Mouse (Mus musculus) midbrain, embryonic 10.5 days (tissue): ENCODE data around the gene Fscn2. TPM values are rescaled to one million over a fixed set of nuclear protein-coding genes. Genes with fewer than 3 reads are reported as not detected.
"Not testable (repeated sequence)": the region's sequence is repeated elsewhere in the genome, so short reads cannot be mapped to it uniquely, and the experiment has no call there.

Experiments
- DNase-seq: peaks from one replicate; pipeline ENCODE4 v3.0.0-alpha.2; 2017; ENCODE audit warnings: low spot score
- H3K27ac ChIP-seq: fragments of 300-500 bp; sonication (generic); replicated peaks from 2 replicates; pipeline ENCODE4 v1.5.1; 2016; ENCODE audit warnings: mild to moderate bottlenecking
- H3K27me3 ChIP-seq: fragments of 300-500 bp; sonication (generic); 2 replicates; pipeline ENCODE4 v1.6.1; 2016; ENCODE audit warnings: low read depth, mild to moderate bottlenecking; ENCODE audit not compliant: poor library complexity, severe bottlenecking
- H3K36me3 ChIP-seq: fragments of 300-500 bp; sonication (generic); 2 replicates; pipeline ENCODE4 v1.6.1; 2016; ENCODE audit warnings: mild to moderate bottlenecking, moderate library complexity
- H3K4me1 ChIP-seq: fragments of 300-500 bp; sonication (generic); 2 replicates; pipeline ENCODE4 v1.6.1; 2016
- H3K4me3 ChIP-seq: fragments of 300-500 bp; sonication (generic); 2 replicates; pipeline ENCODE4 v1.5.1; 2016; ENCODE audit warnings: mild to moderate bottlenecking, moderate library complexity
- H3K9me3 ChIP-seq: fragments of 300-500 bp; sonication (generic); replicated peaks from 2 replicates; pipeline ENCODE4 v1.6.1; 2016; ENCODE audit warnings: mild to moderate bottlenecking
- WGBS: fragments of 180-500 bp; shearing (Covaris S2); methylation state at CpG from one replicate; pipeline ENCODE4 v1.1.7; 2016; 5-methylcytosine and 5-hydroxymethylcytosine counted together
- polyA plus RNA-seq: library from polyadenylated mRNA; unstranded; fragments of >200 nt; fragmentation: Nextera tagmentation; extraction: Ambion mirVana; gene quantifications from 2 replicates; pipeline ENCODE4 v1.2.1, GENCODE M21; 2016

Gene Fscn2
- polyA plus RNA-seq, 1 experiment from 2014 or later, result 0.62 TPM

DNA sequence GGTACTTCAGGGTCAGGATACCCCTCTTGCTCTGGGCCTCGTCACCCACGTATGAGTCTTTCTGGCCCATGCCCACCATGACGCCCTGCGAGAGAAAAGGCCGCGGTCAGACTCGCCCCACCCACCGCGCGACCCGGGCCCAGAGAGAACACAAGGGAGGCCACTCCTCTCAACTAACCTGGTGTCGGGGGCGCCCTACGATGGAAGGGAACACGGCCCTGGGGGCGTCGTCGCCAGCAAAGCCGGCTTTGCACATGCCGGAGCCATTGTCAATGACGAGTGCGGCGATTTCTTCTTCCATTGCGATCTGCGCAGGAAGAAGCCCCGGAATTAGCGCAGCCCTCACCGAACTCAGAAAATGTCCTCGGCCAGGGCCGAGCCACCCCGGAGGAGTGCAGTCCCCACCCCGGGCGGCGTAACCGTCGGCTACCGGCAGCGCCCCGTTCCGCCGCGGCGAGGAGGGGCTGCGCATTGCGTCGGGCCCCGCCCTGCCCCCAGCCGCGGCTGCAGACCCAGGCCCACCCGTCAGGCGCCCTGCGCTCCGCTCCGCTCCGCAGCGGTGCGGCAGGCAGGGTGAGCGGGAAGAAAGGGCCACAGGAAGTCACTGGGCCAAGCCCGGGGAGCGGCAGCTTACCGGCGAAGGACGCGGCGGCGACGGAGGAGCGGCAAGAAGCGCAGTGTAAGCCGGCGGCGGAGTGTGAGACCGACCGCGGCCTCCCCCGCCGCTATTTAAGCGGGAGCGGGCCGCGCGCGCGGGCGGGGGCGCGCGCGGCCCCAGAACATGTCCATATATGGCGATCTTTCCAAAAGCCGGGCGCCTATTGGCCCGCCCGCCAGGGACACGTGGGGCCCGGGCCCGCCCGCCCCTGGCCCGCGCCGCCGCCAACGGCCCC lies 13.3 kb upstream of the Fscn2 start, which contains the start of gene Actg1:
TSS of gene Actg1 (minus strand) at position 752 of the 893 bp plus-strand sequence.
- DNase-seq, result peak; percentile 89
- peaks cover 49% of the 10 kb centered on the region for H3K4me1 ChIP-seq
- 2% methylated on average over 103 of the region's 103 CpGs for WGBS

DNA sequence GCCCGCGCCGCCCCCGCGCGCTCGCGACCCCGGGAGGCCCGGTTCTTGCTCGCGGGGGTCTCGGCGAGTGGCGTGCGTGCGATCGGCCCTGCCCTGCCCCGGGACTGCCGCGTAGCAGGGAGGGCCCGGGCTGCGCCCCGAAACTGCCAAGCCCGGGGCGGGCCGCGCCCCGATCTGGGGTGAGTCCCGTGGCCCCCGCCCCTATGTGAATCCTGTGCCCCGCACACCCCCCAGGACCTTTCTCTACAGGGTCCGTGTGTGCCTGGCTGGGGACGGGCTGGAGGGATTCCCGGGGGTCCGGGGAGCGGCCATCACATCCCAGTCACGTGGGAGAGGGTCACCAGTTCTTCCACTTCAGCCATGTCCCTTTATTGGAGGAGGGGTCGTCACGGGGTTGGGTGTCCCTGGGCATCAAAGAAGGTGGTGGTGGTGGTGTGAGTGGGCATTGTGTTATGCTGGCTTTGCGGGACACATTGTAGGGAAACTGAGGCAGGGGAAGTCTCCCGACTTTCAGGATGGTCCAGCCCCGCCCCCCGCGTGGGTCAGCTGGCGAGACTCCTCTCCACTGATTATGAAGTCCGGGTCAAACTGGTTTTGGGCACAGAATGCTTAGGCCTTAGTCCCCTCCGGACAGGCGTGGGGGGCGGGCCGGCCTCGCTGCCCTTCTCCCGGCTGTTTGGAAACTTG lies 12.5 kb upstream of the Fscn2 start:
- H3K4me1 ChIP-seq, result peaks cover 57% of the 10 kb centered on the region
- H3K4me3 ChIP-seq, result peak overlapping the region; percentile 100
- WGBS, result 2% methylated on average over 42 of the region's 53 CpGs
- H3K36me3 ChIP-seq, result peaks cover 23% of the 10 kb centered on the region
- H3K9me3 ChIP-seq, result no peaks in the 10 kb centered on the region
- peaks cover 6% of the 10 kb centered on the region; the same call in 1 of the 2 replicates for H3K27me3 ChIP-seq
- H3K27ac ChIP-seq, result peak overlapping the region; percentile 100
- DNase-seq, result peak; percentile 81

More for the DNA sequence above, 13.3 kb upstream of the Fscn2 start, which contains the start of gene Actg1:
- peaks cover 23% of the 10 kb centered on the region for H3K36me3 ChIP-seq
- H3K27ac ChIP-seq, result peak within 1 kb of the TSS; percentile 100
- H3K27me3 ChIP-seq, result peaks cover 6% of the 10 kb centered on the region; the same call in 1 of the 2 replicates
- no peaks in the 10 kb centered on the region for H3K9me3 ChIP-seq
- peak within 1 kb of the TSS; percentile 100 for H3K4me3 ChIP-seq

DNA sequence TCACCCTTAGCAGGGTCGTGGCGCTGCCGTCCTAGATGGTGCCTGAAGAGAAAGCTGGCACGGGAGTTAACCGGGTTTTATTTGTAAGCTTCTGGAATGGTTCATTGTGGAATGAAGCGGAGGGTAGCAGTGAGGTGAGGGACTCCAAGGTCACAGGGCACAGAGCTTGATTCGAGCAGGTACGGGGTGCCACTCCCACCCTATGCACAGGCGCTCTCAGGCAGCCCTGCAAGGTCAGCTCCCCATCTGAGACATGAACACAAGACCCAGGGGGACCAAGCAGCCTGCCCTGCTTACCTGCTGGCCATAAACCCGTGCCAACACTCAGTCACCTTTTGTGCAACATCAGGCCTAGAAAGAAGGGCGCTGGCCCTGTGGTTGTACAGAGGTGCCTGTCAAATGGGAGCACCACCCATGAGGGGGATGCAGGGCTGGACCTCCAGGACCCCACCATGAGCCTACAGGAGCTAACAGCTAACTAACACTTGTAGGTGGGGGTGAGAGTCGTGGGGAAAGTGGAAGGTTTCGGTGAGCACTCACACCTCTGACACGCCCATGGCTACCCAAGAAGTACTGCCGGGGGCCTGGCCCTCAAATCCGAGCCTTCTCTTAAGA lies 11.9 kb upstream of the Fscn2 start:
- under 1% methylated on average over 16 of the region's 16 CpGs for WGBS
- H3K27ac ChIP-seq, result peak overlapping the region; percentile 100
- DNase-seq, result no peak

DNA sequence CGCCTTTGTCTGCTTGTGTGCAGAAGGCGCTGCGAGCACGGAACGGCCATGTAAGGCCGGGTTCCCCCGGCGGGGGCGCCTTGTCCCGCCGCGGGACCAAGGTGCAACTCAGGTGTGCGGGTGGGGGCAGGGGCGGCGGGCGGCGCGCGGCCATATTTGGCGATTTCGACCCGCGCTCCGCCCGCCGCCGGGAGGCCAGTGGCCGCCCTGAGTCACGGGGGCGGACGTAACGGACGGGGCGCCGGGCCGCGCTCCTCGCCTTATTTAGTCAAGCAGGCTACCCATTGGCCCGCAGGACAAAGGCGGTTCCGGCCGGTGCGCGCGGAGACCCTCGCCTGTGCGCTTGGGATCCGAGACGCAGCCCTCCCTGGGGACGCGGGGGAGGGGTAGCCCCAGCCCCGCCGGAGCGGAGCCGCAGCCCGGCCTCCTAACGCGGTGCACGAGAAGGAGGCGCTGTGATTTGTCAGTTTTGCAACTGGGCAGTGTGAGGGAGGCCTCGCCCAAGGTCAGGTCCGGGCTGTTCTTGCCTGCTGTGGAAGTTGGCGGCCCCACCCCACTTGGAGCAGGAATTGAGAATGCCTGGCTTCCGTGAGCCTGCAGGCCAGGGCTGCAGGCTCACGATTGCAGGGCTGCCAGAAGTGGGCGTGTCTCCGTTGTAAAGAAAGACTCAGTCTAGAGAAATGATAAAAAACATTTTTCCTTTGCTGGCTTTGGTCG lies 11.2 kb upstream of the Fscn2 start:
- H3K4me3 ChIP-seq, result peak overlapping the region; percentile 100
- peak overlapping the region; percentile 100 for H3K27ac ChIP-seq
- H3K27me3 ChIP-seq, result peaks cover 6% of the 10 kb centered on the region; the same call in 1 of the 2 replicates
- DNase-seq, result peak; percentile 96
- peaks cover 57% of the 10 kb centered on the region for H3K4me1 ChIP-seq
- H3K9me3 ChIP-seq, result no peaks in the 10 kb centered on the region
- under 1% methylated on average over 65 of the region's 68 CpGs for whole genome bisulfite sequencing
- peaks cover 17% of the 10 kb centered on the region for H3K36me3 ChIP-seq

More for the DNA sequence above, 11.9 kb upstream of the Fscn2 start:
- Histone ChIP-seq H3K36me3 (peaks cover 23% of the 10 kb centered on the region), H3K27me3 (peaks cover 6% of the 10 kb centered on the region; the same call in 1 of the 2 replicates), H3K4me1 (peaks cover 58% of the 10 kb centered on the region), H3K4me3 (peak overlapping the region; percentile 100), H3K9me3 (no peaks in the 10 kb centered on the region)

DNA sequence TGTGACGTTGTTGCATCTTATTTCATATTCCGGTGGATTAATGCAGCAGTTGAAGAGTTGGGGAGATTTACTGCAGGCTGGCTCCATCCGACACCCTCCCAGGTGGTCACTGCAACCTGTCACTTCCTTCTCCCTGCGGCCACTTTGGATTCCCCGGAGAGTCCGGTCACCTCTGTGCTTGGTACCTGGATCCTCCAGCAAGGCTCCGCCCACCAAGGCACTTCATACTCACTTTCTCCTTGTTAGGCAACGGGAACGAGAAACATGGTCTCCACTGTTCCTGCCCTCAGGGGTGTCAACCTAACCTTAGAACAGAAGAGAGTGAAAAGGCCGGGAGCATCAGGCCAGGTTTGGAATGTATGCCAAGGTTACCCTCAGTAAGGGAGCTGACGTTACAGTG lies 10.6 kb upstream of the Fscn2 start:
- H3K4me1 ChIP-seq, result peaks cover 53% of the 10 kb centered on the region
- no peaks in the 10 kb centered on the region for H3K9me3 ChIP-seq
- WGBS, result 34% methylated on average over 11 of the region's 11 CpGs
- peak overlapping the region; percentile 100 for H3K27ac ChIP-seq
- H3K27me3 ChIP-seq, result peaks cover 6% of the 10 kb centered on the region; the same call in 1 of the 2 replicates
- H3K4me3 ChIP-seq, result peak overlapping the region; percentile 100
- H3K36me3 ChIP-seq, result peaks cover 13% of the 10 kb centered on the region
- DNase-seq, result no peak

DNA sequence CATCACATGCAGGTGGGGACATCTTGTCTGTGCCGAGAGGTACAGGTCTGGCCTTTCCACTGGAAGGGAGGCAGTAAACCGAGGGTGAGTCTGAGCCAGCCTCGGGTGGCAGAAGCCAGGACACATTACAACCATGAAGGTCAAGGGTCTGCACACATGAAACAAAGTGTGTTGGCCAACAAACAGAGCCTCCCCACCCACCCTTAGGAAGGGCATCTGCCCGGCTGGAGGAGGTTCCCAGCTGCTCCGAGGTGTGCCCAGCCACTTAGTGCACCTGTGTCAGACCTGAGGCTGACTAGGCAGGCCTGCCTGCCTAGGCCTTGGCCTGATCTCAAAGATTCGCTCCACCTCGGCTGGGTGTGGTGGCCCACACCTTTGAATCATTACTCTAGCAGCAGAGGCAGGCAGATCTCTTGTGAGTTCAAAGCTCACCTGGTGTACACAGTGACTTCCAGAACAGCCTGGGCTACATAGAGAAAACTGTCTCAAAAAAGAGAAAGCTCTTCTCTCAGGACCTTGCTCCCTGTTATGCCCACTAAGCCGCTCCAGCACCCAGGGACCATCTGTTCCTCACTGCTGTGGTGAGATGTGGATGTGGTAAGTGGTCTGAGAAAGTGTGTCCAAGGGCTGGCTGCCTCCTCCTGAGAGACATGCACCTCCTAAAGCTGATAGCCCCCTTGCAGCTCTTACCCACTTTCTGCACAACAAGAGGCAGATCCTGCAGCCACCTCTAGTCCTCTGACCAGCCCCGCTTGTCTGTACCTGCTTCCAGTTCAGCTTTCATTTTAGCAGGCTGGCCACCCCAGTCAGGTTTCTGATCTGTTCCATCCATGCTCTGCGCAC lies 9.9 kb upstream of the Fscn2 start:
- Histone ChIP-seq H3K36me3 (peaks cover 11% of the 10 kb centered on the region), H3K27me3 (peaks cover 6% of the 10 kb centered on the region; the same call in 1 of the 2 replicates), H3K27ac (peak overlapping the region; percentile 100), H3K4me1 (peaks cover 50% of the 10 kb centered on the region), H3K9me3 (no peaks in the 10 kb centered on the region), H3K4me3 (peak overlapping the region; percentile 100; the same call in 1 of the 2 replicates)
- no peak for DNase-seq
- WGBS, result 91% methylated on average over 10 of the region's 10 CpGs

DNA sequence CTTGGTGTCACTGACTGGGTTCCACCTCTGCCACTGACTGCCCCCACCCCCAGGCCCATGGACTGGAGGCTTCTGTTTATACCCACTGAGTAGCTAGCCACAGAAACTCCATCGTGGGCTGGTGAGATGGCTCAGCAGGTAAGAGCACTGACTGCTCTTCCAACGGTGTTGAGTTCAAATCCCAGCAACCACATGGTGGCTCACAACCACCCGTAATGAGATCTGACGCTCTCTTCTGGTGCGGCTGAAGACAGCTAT lies 9.3 kb upstream of the Fscn2 start:
- H3K9me3 ChIP-seq, DNase-seq, H3K27me3 ChIP-seq, H3K4me3 ChIP-seq, H3K36me3 ChIP-seq: not testable (repeated sequence)
- peaks cover 47% of the 10 kb centered on the region for H3K4me1 ChIP-seq
- 92% methylated on average over 5 of the region's 5 CpGs for WGBS
- H3K27ac ChIP-seq, result 0 out of 2 replicates have a peak overlapping the region, but pooled peaks have one; percentile 6

DNA sequence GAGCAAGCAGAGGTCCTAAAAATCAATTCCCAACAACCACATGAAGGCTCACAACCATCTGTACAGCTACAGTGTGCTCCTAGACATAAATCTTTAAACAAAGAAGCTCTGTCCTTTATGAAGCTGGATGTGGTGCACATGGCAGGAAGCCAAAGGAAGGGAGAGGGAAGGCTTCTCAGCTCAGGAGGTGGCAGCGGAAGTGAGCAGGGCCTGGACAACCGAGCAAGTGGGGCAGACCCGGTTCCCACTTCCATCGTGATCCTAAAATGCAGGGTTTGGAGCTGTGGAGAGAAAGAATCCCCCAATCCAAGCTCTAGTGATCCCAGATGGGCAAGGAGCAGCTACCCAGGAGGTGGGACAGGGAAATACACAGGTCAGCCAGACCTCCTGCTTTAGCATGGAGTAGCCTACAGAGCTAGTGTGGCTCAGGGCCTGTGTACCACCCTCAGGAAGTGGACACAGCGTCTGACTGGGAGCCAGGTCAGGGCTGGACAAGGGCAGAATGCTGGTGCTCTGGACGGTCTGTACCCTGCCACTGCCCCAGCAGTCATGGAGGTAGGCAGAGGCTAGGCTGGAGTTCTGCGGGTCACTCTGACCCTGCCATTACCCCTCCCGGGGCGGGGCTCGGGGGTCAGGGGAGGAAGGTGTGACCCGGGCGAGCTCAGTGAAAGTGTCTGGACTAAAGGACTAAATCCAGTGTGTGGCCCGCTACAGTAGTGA lies 8.6 kb upstream of the Fscn2 start:
- 76% methylated on average over 13 of the region's 13 CpGs for WGBS
- H3K36me3 ChIP-seq, result peaks cover 2% of the 10 kb centered on the region; the same call in 1 of the 2 replicates
- no peaks in the 10 kb centered on the region for H3K9me3 ChIP-seq
- DNase-seq, result no peak
- 0 out of 2 replicates have a peak overlapping the region, but pooled peaks have one; percentile 22 for H3K4me3 ChIP-seq
- peaks cover 49% of the 10 kb centered on the region for H3K4me1 ChIP-seq
- H3K27ac ChIP-seq, result peak overlapping the region; percentile 67
- H3K27me3 ChIP-seq, result peaks cover 6% of the 10 kb centered on the region; the same call in 1 of the 2 replicates

DNA sequence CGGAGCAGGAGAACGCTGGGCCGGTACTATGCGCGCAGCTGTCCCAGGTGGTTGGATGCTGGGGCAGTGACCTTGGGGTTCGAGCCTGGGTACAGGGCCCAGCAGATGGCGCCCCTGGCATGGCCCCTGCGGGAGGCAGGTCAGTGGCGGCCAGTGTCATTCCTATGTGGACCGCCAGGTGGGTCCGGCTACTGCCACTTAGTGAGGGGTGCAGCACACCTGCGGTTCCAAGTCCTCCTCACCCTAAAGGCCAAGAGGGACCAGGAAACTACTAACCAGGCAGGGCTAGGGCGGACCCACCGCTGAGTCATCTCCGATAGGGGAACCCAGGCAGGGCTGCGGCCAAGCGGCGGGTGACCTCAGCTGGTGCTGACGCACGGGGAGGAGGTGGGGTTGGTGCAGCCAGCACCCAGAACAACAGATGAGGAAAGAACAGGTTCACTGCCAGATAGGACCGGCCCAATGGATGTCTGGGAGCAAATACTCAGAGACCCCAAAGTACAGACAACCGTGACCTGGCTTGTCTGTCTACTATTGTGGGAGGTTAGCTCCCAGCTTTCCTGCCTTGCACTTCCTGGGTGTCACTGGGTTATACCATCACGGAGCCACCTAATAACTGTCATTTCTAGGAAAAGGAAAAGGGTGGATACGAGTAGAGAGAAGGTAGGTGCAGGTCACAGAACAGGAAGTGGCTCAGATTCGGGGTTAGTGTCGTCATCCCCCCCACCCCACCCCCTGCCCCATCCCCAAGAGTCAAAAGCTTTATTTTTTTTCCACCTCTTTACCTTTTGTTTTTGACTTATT lies 7.6 kb upstream of the Fscn2 start:
- DNase-seq, result peak; percentile 63
- H3K4me3 ChIP-seq, result peak overlapping the region; percentile 22
- H3K36me3 ChIP-seq, result no peaks in the 10 kb centered on the region
- H3K9me3 ChIP-seq, result no peaks in the 10 kb centered on the region
- peaks cover 57% of the 10 kb centered on the region for H3K4me1 ChIP-seq
- peaks cover 6% of the 10 kb centered on the region; the same call in 1 of the 2 replicates for H3K27me3 ChIP-seq
- peak overlapping the region; percentile 56 for H3K27ac ChIP-seq
- 28% methylated on average over 26 of the region's 26 CpGs for WGBS
